Mouse (Mus musculus) R1 (cell line): Measurements from ENCODE around the gene Fitm1.
A peak's percentile ranks its signal among the peaks of the same experiment; 100 is the strongest.

ENCODE experiments used
- DNase-seq: peaks from one replicate; pipeline ENCODE4 v3.0.0-alpha.2; 2018; ENCODE audit warnings: low read depth, low spot score

Fitm1 gene

GRCm38 (mm10) chr14:55596036-55596690 lies 20.7 kb downstream of the Fitm1 start:
- DNase-seq: no peak

GRCm38 (mm10) chr14:55598521-55599390 lies 23.3 kb downstream of the Fitm1 start:
- no peak for DNase-seq

GRCm38 (mm10) chr14:55603271-55603632 lies 27.8 kb downstream of the Fitm1 start, which contains the start of gene Irf9:
TSS of gene Irf9 (plus strand) at chr14:55603571.
- DNase-seq: no peak

GRCm38 (mm10) chr14:55603633-55604576 lies 28.5 kb downstream of the Fitm1 start:
- peak; percentile 99 for DNase-seq

- DNase-seq: no peak
Observed at GRCm38 (mm10) chr14:55604823-55605222, 29.4 kb downstream of the Fitm1 start.

GRCm38 (mm10) chr14:55605743-55606459 lies 30.5 kb downstream of the Fitm1 start:
- peak; percentile 54 for DNase-seq

- DNase-seq: no peak
Observed at GRCm38 (mm10) chr14:55608339-55608738, 32.9 kb downstream of the Fitm1 start.

GRCm38 (mm10) chr14:55613346-55613745 lies 37.9 kb downstream of the Fitm1 start:
- DNase-seq: no peak

- no peak for DNase-seq
Observed at GRCm38 (mm10) chr14:55614565-55615178, 39.3 kb downstream of the Fitm1 start.

- DNase-seq: no peak
Observed at GRCm38 (mm10) chr14:55615876-55616275, 40.5 kb downstream of the Fitm1 start.

- no peak for DNase-seq
Observed at GRCm38 (mm10) chr14:55616844-55617243, 41.4 kb downstream of the Fitm1 start.

GRCm38 (mm10) chr14:55617822-55618221 lies 42.4 kb downstream of the Fitm1 start, which contains the start of gene Rec8:
TSS of gene Rec8 (plus strand) at chr14:55618037.
- DNase-seq: peak; percentile 98

- no peak for DNase-seq
Observed at GRCm38 (mm10) chr14:55618486-55619195, 43.2 kb downstream of the Fitm1 start.
